Mouse (Mus musculus): ENCODE results near the gene Olfr748. TPM values are rescaled to one million over a fixed set of nuclear protein-coding genes. Genes with fewer than 3 reads are reported as not detected.
"Not testable (repeated sequence)": the region's sequence is repeated elsewhere in the genome, so short reads cannot be mapped to it uniquely, and the experiment has no call there.

Olfr748 gene
- polyA plus RNA-seq (2015; fragmentation: Nextera tagmentation; extraction: Ambion mirVana) = not detected in 2 replicates

GRCm38 (mm10) chr14:50707073-50707472 is at the start of gene Olfr748:
Olfr748 (plus strand) TSS chr14:50707373.
- no peak within 1 kb of the TSS for H3K9ac ChIP-seq
- H3K9me3 ChIP-seq = no peaks in the 10 kb centered on the region
- 66% methylated on average over 1 of the region's 1 CpGs for WGBS
- H3K36me3 ChIP-seq = no peaks in the 10 kb centered on the region
- H3K4me3 ChIP-seq = no peak within 1 kb of the TSS
- no peak within 1 kb of the TSS for H3K4me2 ChIP-seq
- ATAC-seq (ENCODE audit: insufficient number of reproducible peaks, low FRiP score, low TSS enrichment, low read depth) = no peak
- no peaks in the 10 kb centered on the region for H3K4me1 ChIP-seq
- H3K27ac ChIP-seq = no peak within 1 kb of the TSS
- no peaks in the 10 kb centered on the region for H3K27me3 ChIP-seq

- Histone ChIP-seq H3K4me2 (no peak within 1 kb of the TSS), H3K4me3 (no peak within 1 kb of the TSS), H3K27me3 (no peaks in the 10 kb centered on the region), H3K27ac (no peak within 1 kb of the TSS), H3K9me3 (no peaks in the 10 kb centered on the region), H3K4me1 (no peaks in the 10 kb centered on the region), H3K36me3 (no peaks in the 10 kb centered on the region), H3K9ac (no peak within 1 kb of the TSS)
- 84% methylated on average over 3 of the region's 3 CpGs for WGBS
- ATAC-seq (ENCODE audit: insufficient number of reproducible peaks, low FRiP score, low TSS enrichment, low read depth) = no peak
These were observed 14.1 kb upstream of the Olfr748 start, which contains the start of gene Olfr747 for GRCm38 (mm10) chr14:50693106-50693505. Olfr747 (minus strand) TSS chr14:50693206.

GRCm38 (mm10) chr14:50719875-50720274 is 12.7 kb downstream of the Olfr748 start:
- not testable (repeated sequence) for H3K36me3 ChIP-seq; H3K27ac ChIP-seq; H3K4me2 ChIP-seq; ATAC-seq (ENCODE audit: insufficient number of reproducible peaks, low FRiP score, low TSS enrichment, low read depth); H3K4me3 ChIP-seq; H3K4me1 ChIP-seq; H3K9ac ChIP-seq; H3K9me3 ChIP-seq; H3K27me3 ChIP-seq
- WGBS = 88% methylated on average over 15 of the region's 15 CpGs

GRCm38 (mm10) chr14:50722371-50722770 is 15.2 kb downstream of the Olfr748 start:
- not testable (repeated sequence) for H3K9me3 ChIP-seq; H3K9ac ChIP-seq; H3K27me3 ChIP-seq; ATAC-seq (ENCODE audit: insufficient number of reproducible peaks, low FRiP score, low TSS enrichment, low read depth); H3K4me3 ChIP-seq; H3K4me2 ChIP-seq; H3K36me3 ChIP-seq; H3K4me1 ChIP-seq; H3K27ac ChIP-seq
- 88% methylated on average over 4 of the region's 4 CpGs for WGBS

- 64% methylated on average over 2 of the region's 2 CpGs for WGBS
- no peaks in the 10 kb centered on the region for H3K9me3 ChIP-seq
- ATAC-seq (ENCODE audit: insufficient number of reproducible peaks, low FRiP score, low TSS enrichment, low read depth) = no peak
These were observed 33.2 kb downstream of the Olfr748 start for GRCm38 (mm10) chr14:50740334-50740733.

GRCm38 (mm10) chr14:50741584-50741983 is 34.4 kb downstream of the Olfr748 start:
- Histone ChIP-seq H3K36me3 (no peaks in the 10 kb centered on the region), H3K9me3 (no peaks in the 10 kb centered on the region), H3K4me2 (no peak overlapping the region), H3K9ac (no peak overlapping the region), H3K27ac (no peak overlapping the region), H3K4me1 (no peaks in the 10 kb centered on the region), H3K27me3 (no peaks in the 10 kb centered on the region), H3K4me3 (no peak overlapping the region)
- ATAC-seq (ENCODE audit: insufficient number of reproducible peaks, low FRiP score, low TSS enrichment, low read depth) = no peak
- whole genome bisulfite sequencing = 69% methylated on average over 2 of the region's 2 CpGs

More at GRCm38 (mm10) chr14:50740334-50740733, 33.2 kb downstream of the Olfr748 start:
- no peaks in the 10 kb centered on the region for H3K36me3 ChIP-seq
- H3K9ac ChIP-seq = no peak overlapping the region
- no peaks in the 10 kb centered on the region for H3K4me1 ChIP-seq
- H3K4me3 ChIP-seq = no peak overlapping the region
- H3K27ac ChIP-seq = no peak overlapping the region
- H3K27me3 ChIP-seq = no peaks in the 10 kb centered on the region
- H3K4me2 ChIP-seq = no peak overlapping the region

GRCm38 (mm10) chr14:50744994-50745393 is 37.8 kb downstream of the Olfr748 start, which contains the start of gene Olfr749:
Olfr749 (minus strand) TSS chr14:50745094.
- ATAC-seq (ENCODE audit: insufficient number of reproducible peaks, low FRiP score, low TSS enrichment, low read depth) = no peak
- no peak within 1 kb of the TSS for H3K27ac ChIP-seq
- H3K4me2 ChIP-seq = no peak within 1 kb of the TSS
- no peaks in the 10 kb centered on the region for H3K36me3 ChIP-seq
- H3K9me3 ChIP-seq = no peaks in the 10 kb centered on the region
- no peaks in the 10 kb centered on the region for H3K4me1 ChIP-seq
- no peak within 1 kb of the TSS for H3K9ac ChIP-seq
- no peak within 1 kb of the TSS for H3K4me3 ChIP-seq
- H3K27me3 ChIP-seq = no peaks in the 10 kb centered on the region

- H3K4me1 ChIP-seq = no peaks in the 10 kb centered on the region
- H3K9me3 ChIP-seq = no peaks in the 10 kb centered on the region
- peaks cover 4% of the 10 kb centered on the region; the same call in 1 of the 2 replicates for H3K36me3 ChIP-seq
- 77% methylated on average over 5 of the region's 5 CpGs for WGBS
- no peaks in the 10 kb centered on the region for H3K27me3 ChIP-seq
- no peak overlapping the region for H3K27ac ChIP-seq
- no peak overlapping the region for H3K4me2 ChIP-seq
- H3K9ac ChIP-seq = no peak overlapping the region
- ATAC-seq (ENCODE audit: insufficient number of reproducible peaks, low FRiP score, low TSS enrichment, low read depth) = no peak
- H3K4me3 ChIP-seq = no peak overlapping the region
These were observed 51.4 kb downstream of the Olfr748 start for GRCm38 (mm10) chr14:50758416-50759085.

Other genes with a start within 250 kb of the Olfr748 start
- not detected in 2 replicates for gene Olfr741, start 234.6 kb upstream of the Olfr748 start, polyA plus RNA-seq (2015; fragmentation: Nextera tagmentation; extraction: Ambion mirVana)
- gene Olfr742, start 203.8 kb upstream of the Olfr748 start, polyA plus RNA-seq (2015; fragmentation: Nextera tagmentation; extraction: Ambion mirVana) = not detected in 2 replicates
- gene Olfr743, start 185.5 kb upstream of the Olfr748 start, polyA plus RNA-seq (2015; fragmentation: Nextera tagmentation; extraction: Ambion mirVana) = not detected in 2 replicates
- not detected in 2 replicates for gene Olfr744, start 92.5 kb upstream of the Olfr748 start, polyA plus RNA-seq (2015; fragmentation: Nextera tagmentation; extraction: Ambion mirVana)
- not detected in 2 replicates for gene Olfr745, start 68.0 kb upstream of the Olfr748 start, polyA plus RNA-seq (2015; fragmentation: Nextera tagmentation; extraction: Ambion mirVana)
- not detected in 2 replicates for gene Olfr746, start 60.3 kb upstream of the Olfr748 start, polyA plus RNA-seq (2015; fragmentation: Nextera tagmentation; extraction: Ambion mirVana)
- gene Olfr747, start 14.2 kb upstream of the Olfr748 start, polyA plus RNA-seq (2015; fragmentation: Nextera tagmentation; extraction: Ambion mirVana) = not detected in 2 replicates
- not detected in 2 replicates for gene Olfr749, start 37.7 kb downstream of the Olfr748 start, polyA plus RNA-seq (2015; fragmentation: Nextera tagmentation; extraction: Ambion mirVana)
- gene Ttc5, start 78.1 kb downstream of the Olfr748 start, polyA plus RNA-seq (2015; fragmentation: Nextera tagmentation; extraction: Ambion mirVana) = 59.8 and 63.1 TPM in 2 replicates
- not detected in 2 replicates for gene Ccnb1ip1, start 100.4 kb downstream of the Olfr748 start, polyA plus RNA-seq (2015; fragmentation: Nextera tagmentation; extraction: Ambion mirVana)
- gene Parp2, start 100.5 kb downstream of the Olfr748 start, polyA plus RNA-seq (2015; fragmentation: Nextera tagmentation; extraction: Ambion mirVana) = 52.0 and 52.3 TPM in 2 replicates
- 5.0 and 6.2 TPM in 2 replicates for gene Tep1, start 163.2 kb downstream of the Olfr748 start, polyA plus RNA-seq (2015; fragmentation: Nextera tagmentation; extraction: Ambion mirVana)
- 0.10 and 0.12 TPM in 2 replicates for gene Klhl33, start 190.1 kb downstream of the Olfr748 start, polyA plus RNA-seq (2015; fragmentation: Nextera tagmentation; extraction: Ambion mirVana)
- 145 and 148 TPM in 2 replicates for gene Osgep, start 217.5 kb downstream of the Olfr748 start, polyA plus RNA-seq (2015; fragmentation: Nextera tagmentation; extraction: Ambion mirVana)
- gene Apex1, start 217.6 kb downstream of the Olfr748 start, polyA plus RNA-seq (2015; fragmentation: Nextera tagmentation; extraction: Ambion mirVana) = 188 TPM in 2 replicates
- 45.3 and 56.0 TPM in 2 replicates for gene Pip4p1, start 223.5 kb downstream of the Olfr748 start, polyA plus RNA-seq (2015; fragmentation: Nextera tagmentation; extraction: Ambion mirVana)
- 52.0 and 54.8 TPM in 2 replicates for gene Pnp, start 223.7 kb downstream of the Olfr748 start, polyA plus RNA-seq (2015; fragmentation: Nextera tagmentation; extraction: Ambion mirVana)
- not detected in 2 replicates for gene Gm49342, start 237.1 kb downstream of the Olfr748 start, polyA plus RNA-seq (2015; fragmentation: Nextera tagmentation; extraction: Ambion mirVana)
- 0.31 and 0.54 TPM in 2 replicates for gene Pnp2, start 248.6 kb downstream of the Olfr748 start, polyA plus RNA-seq (2015; fragmentation: Nextera tagmentation; extraction: Ambion mirVana)

Data from limb, embryonic 15.5 days (tissue).